Mouse (Mus musculus) lung, postnatal 0 days (tissue): ENCODE results near the gene Cd300c. TPM values are rescaled to one million over a fixed set of nuclear protein-coding genes. Genes with fewer than 3 reads are reported as not detected.
"Not testable (repeated sequence)": the region's sequence is repeated elsewhere in the genome, so short reads cannot be mapped to it uniquely, and the experiment has no call there.

Experiments
- ATAC-seq: fragments of 200-750 bp; cut with Nextera tagmentation; 2 replicates; pipeline ENCODE4 v1.8.0; 2017; ENCODE audit warnings: moderate library complexity
- DNase-seq: peaks from one replicate; pipeline ENCODE4 v3.0.0-alpha.2; 2016; ENCODE audit warnings: low spot score
- H3K27ac ChIP-seq: fragments of 300-500 bp; sonication (generic); 2 replicates; pipeline ENCODE4 v1.5.1; 2014; ENCODE audit warnings: antibody characterized with exemption, mild to moderate bottlenecking, low read length, mixed read lengths
- H3K27me3 ChIP-seq: fragments of 300-500 bp; sonication (generic); replicated peaks from 2 replicates; pipeline ENCODE4 v1.6.1; 2014; ENCODE audit warnings: low read length, mixed read lengths; ENCODE audit not compliant: insufficient read depth
- H3K36me3 ChIP-seq: fragments of 300-500 bp; sonication (generic); 2 replicates; pipeline ENCODE4 v1.6.1; 2014; ENCODE audit warnings: low read length, mixed read lengths; ENCODE audit not compliant: insufficient read depth
- H3K4me1 ChIP-seq: fragments of 300-500 bp; sonication (generic); 2 replicates; pipeline ENCODE4 v1.6.1; 2014; ENCODE audit warnings: antibody characterized with exemption, low read depth, low read length, mixed read lengths; ENCODE audit not compliant: insufficient read depth
- H3K4me2 ChIP-seq: fragments of 300-500 bp; sonication (generic); replicated peaks from 2 replicates; pipeline ENCODE4 v1.6.1; 2014; ENCODE audit warnings: low read depth, mild to moderate bottlenecking, low read length, moderate library complexity, mixed read lengths
- H3K4me3 ChIP-seq: fragments of 300-500 bp; sonication (generic); 2 replicates; pipeline ENCODE4 v1.5.1; 2014; ENCODE audit warnings: low read depth, low read length
- H3K9ac ChIP-seq: fragments of 300-500 bp; sonication (generic); replicated peaks from 2 replicates; pipeline ENCODE4 v1.6.1; 2014; ENCODE audit warnings: low read depth, mild to moderate bottlenecking
- H3K9me3 ChIP-seq: fragments of 300-500 bp; sonication (generic); 2 replicates; pipeline ENCODE4 v1.6.1; 2016; ENCODE audit warnings: low read length, mixed read lengths
- CTCF ChIP-seq: IDR thresholded peaks from 2 replicates; pipeline ENCODE4 v1.5.1; 2016; ENCODE audit warnings: antibody characterized with exemption, mild to moderate bottlenecking
- EP300 ChIP-seq: IDR thresholded peaks from 2 replicates; pipeline ENCODE4 v1.6.1; 2016; ENCODE audit warnings: antibody characterized with exemption, mild to moderate bottlenecking, control low read depth
- WGBS: fragments of 180-500 bp; shearing (Covaris S2); extraction: QIAGEN DNeasy Blood & Tissue Kit; methylation state at CpG from one replicate; pipeline ENCODE4 v1.1.7; 2014; 5-methylcytosine and 5-hydroxymethylcytosine counted together
- polyA plus RNA-seq: library from polyadenylated mRNA; unstranded; fragments of >200 nt; fragmentation: Nextera tagmentation; extraction: Ambion mirVana; gene quantifications from 2 replicates; pipeline ENCODE4 v1.2.1, GENCODE M21; 2015

The Cd300c gene
- 0.19 and 0.31 TPM in 2 replicates for polyA plus RNA-seq

GRCm38 (mm10) chr11:114968752-114969207 is at the start of gene Cd300c:
Cd300c (minus strand) TSS chr11:114969157.
- H3K27me3 ChIP-seq: no peaks in the 10 kb centered on the region
- 81% methylated on average over 9 of the region's 9 CpGs for WGBS
- no peaks in the 10 kb centered on the region for H3K9me3 ChIP-seq
- no peaks in the 10 kb centered on the region for H3K36me3 ChIP-seq
- H3K4me2 ChIP-seq: no peak within 1 kb of the TSS
- DNase-seq (peak; percentile 43), ATAC-seq (no peak)
- H3K4me1 ChIP-seq: no peaks in the 10 kb centered on the region
- H3K4me3 ChIP-seq: no peak within 1 kb of the TSS
- no peak within 1 kb of the TSS for H3K9ac ChIP-seq
- no peak within 1 kb of the TSS for H3K27ac ChIP-seq
- TF ChIP-seq EP300: no peak
- no peak for TF ChIP-seq CTCF

- not testable (repeated sequence) for H3K4me1 ChIP-seq, H3K4me2 ChIP-seq, ATAC-seq, H3K9me3 ChIP-seq, H3K27me3 ChIP-seq, DNase-seq, H3K4me3 ChIP-seq, H3K9ac ChIP-seq, H3K36me3 ChIP-seq, H3K27ac ChIP-seq
- WGBS: no CpG with 5 or more reads among the region's 7 CpGs
Measured at GRCm38 (mm10) chr11:115016093-115016492, 47.1 kb upstream of the Cd300c start, which contains the start of gene Cd300ld2. Cd300ld2 (minus strand) TSS chr11:115016193.

- Histone ChIP-seq H3K9me3 (no peaks in the 10 kb centered on the region), H3K9ac (no peak overlapping the region), H3K27ac (no peak overlapping the region), H3K4me3 (no peak overlapping the region), H3K4me2 (no peak overlapping the region), H3K27me3 (no peaks in the 10 kb centered on the region), H3K4me1 (no peaks in the 10 kb centered on the region), H3K36me3 (no peaks in the 10 kb centered on the region)
- WGBS: 60% methylated on average over 5 of the region's 5 CpGs
- no peak for TF ChIP-seq CTCF
- no peak for TF ChIP-seq EP300
- ATAC-seq: peak; percentile 23; the same call in 1 of the 2 replicates
- peak; percentile 44 for DNase-seq
Measured at GRCm38 (mm10) chr11:115004070-115004469, 35.1 kb upstream of the Cd300c start.

- Histone ChIP-seq H3K27me3 (no peaks in the 10 kb centered on the region), H3K9ac (no peak within 1 kb of the TSS), H3K4me3 (no peak within 1 kb of the TSS), H3K27ac (no peak within 1 kb of the TSS), H3K4me1 (no peaks in the 10 kb centered on the region), H3K9me3 (no peaks in the 10 kb centered on the region), H3K36me3 (no peaks in the 10 kb centered on the region), H3K4me2 (no peak within 1 kb of the TSS)
- 80% methylated on average over 7 of the region's 7 CpGs for WGBS
- DNase-seq (peak; percentile 17), ATAC-seq (no peak; the same call in 1 of the 2 replicates)
- no peak for TF ChIP-seq EP300
- TF ChIP-seq CTCF: no peak
Measured at GRCm38 (mm10) chr11:115001474-115002040, 32.6 kb upstream of the Cd300c start, which contains the start of gene Cd300c2. Cd300c2 (minus strand) TSS chr11:115001880.

GRCm38 (mm10) chr11:114989793-114990192 is 20.8 kb upstream of the Cd300c start, which contains the start of gene Cd300ld:
Cd300ld (minus strand) TSS chr11:114989922.
- peak; percentile 22 for DNase-seq
- H3K4me3 ChIP-seq: no peak within 1 kb of the TSS
- H3K9me3 ChIP-seq: no peaks in the 10 kb centered on the region
- 62% methylated on average over 4 of the region's 4 CpGs for WGBS
- no peaks in the 10 kb centered on the region for H3K36me3 ChIP-seq
- TF ChIP-seq CTCF (no peak), EP300 (no peak)
- no peak within 1 kb of the TSS for H3K27ac ChIP-seq
- H3K27me3 ChIP-seq: no peaks in the 10 kb centered on the region
- H3K9ac ChIP-seq: no peak within 1 kb of the TSS
- no peaks in the 10 kb centered on the region for H3K4me1 ChIP-seq
- no peak within 1 kb of the TSS for H3K4me2 ChIP-seq
- ATAC-seq: no peak

GRCm38 (mm10) chr11:114981866-114982265 is 12.9 kb upstream of the Cd300c start:
- no peaks in the 10 kb centered on the region for H3K27me3 ChIP-seq
- H3K4me2 ChIP-seq: no peak overlapping the region
- WGBS: 69% methylated on average over 4 of the region's 4 CpGs
- no peak overlapping the region for H3K27ac ChIP-seq
- TF ChIP-seq EP300: no peak
- TF ChIP-seq CTCF: no peak
- ATAC-seq (no peak), DNase-seq (no peak)
- H3K9me3 ChIP-seq: no peaks in the 10 kb centered on the region
- no peak overlapping the region for H3K4me3 ChIP-seq
- no peaks in the 10 kb centered on the region for H3K36me3 ChIP-seq
- no peaks in the 10 kb centered on the region for H3K4me1 ChIP-seq
- no peak overlapping the region for H3K9ac ChIP-seq
